Mouse (Mus musculus) thymus, postnatal 25 days (tissue): ENCODE measurements at regions not wholly inside any gene's neighbourhood (a gene's known extent, or its start where the extent isn't known, plus 50 kb on each side); places are given as distances from the start of the nearest gene placed in this dataset.
"Not testable (repeated sequence)": the region's sequence is repeated elsewhere in the genome, so short reads cannot be mapped to it uniquely, and the experiment has no call there.

ENCODE experiments used
- DNase-seq: peaks from one replicate; pipeline ENCODE4 v3.0.0; 2022

GRCm38 (mm10) chr7:106616932-106617331 is 63.5 kb downstream of the Olfr693 start:
- DNase-seq: peak; percentile 12

GRCm38 (mm10) chr7:106612723-106613122 is 67.7 kb downstream of the Olfr693 start:
- DNase-seq: no peak

- no peak for DNase-seq
These were observed 100.0 kb downstream of the Olfr693 start for GRCm38 (mm10) chr7:106580424-106580823.

- DNase-seq: not testable (repeated sequence)
These were observed 112.1 kb downstream of the Olfr693 start for GRCm38 (mm10) chr7:106568251-106568650.

GRCm38 (mm10) chr7:106550881-106551575 is 129.4 kb downstream of the Olfr693 start:
- DNase-seq: no peak

- not testable (repeated sequence) for DNase-seq
These were observed 150.8 kb downstream of the Olfr693 start for GRCm38 (mm10) chr7:106529433-106530102.

GRCm38 (mm10) chr7:106529023-106529422 is 151.4 kb downstream of the Olfr693 start:
- not testable (repeated sequence) for DNase-seq

GRCm38 (mm10) chr7:106494851-106495250 is 185.5 kb downstream of the Olfr693 start:
- no peak for DNase-seq
